Mouse (Mus musculus): Measurements from ENCODE around the gene Smoc1. TPM values are rescaled to one million over a fixed set of nuclear protein-coding genes. Genes with fewer than 3 reads are reported as not detected.
A peak's percentile ranks its signal among the peaks of the same experiment; 100 is the strongest.

Gene Smoc1
- total RNA-seq, 4 experiments from 2014 or later: 7.4 to 12.4 (median 10.1) TPM

- DNase-seq (ENCODE audit: low spot score in 2 of 2): no peak
Observed at GRCm38 (mm10) chr12:81024407-81024806, 2.2 kb upstream of the Smoc1 start.

GRCm38 (mm10) chr12:81024993-81025392 lies 1.6 kb upstream of the Smoc1 start:
- no peak for DNase-seq (ENCODE audit: low spot score in 2 of 2)

- no peak for DNase-seq (ENCODE audit: low spot score in 2 of 2)
Observed at GRCm38 (mm10) chr12:81026995-81027942, 661 bp downstream of the Smoc1 start.

GRCm38 (mm10) chr12:81028291-81028920 lies 1.8 kb downstream of the Smoc1 start:
- no peak for DNase-seq (ENCODE audit: low spot score in 2 of 2)

- DNase-seq (ENCODE audit: low spot score in 2 of 2): no peak
Observed at GRCm38 (mm10) chr12:81029731-81030130, 3.1 kb downstream of the Smoc1 start.

- DNase-seq (ENCODE audit: low spot score in 2 of 2): no peak
Observed at GRCm38 (mm10) chr12:81031579-81031978, 5.0 kb downstream of the Smoc1 start.

GRCm38 (mm10) chr12:81033389-81034041 lies 6.9 kb downstream of the Smoc1 start:
- DNase-seq (ENCODE audit: low spot score in 2 of 2): peak in 1 of 2 experiments; percentile 35

GRCm38 (mm10) chr12:81034042-81034417 lies 7.4 kb downstream of the Smoc1 start:
- no peak for DNase-seq (ENCODE audit: low spot score in 2 of 2)

- no peak for DNase-seq (ENCODE audit: low spot score in 2 of 2)
Observed at GRCm38 (mm10) chr12:81035850-81036249, 9.2 kb downstream of the Smoc1 start.

- DNase-seq (ENCODE audit: low spot score in 2 of 2): no peak
Observed at GRCm38 (mm10) chr12:81043616-81044015, 17.0 kb downstream of the Smoc1 start.

GRCm38 (mm10) chr12:81046926-81047325 lies 20.3 kb downstream of the Smoc1 start:
- no peak for DNase-seq (ENCODE audit: low spot score in 2 of 2)

GRCm38 (mm10) chr12:81049661-81050060 lies 23.1 kb downstream of the Smoc1 start:
- DNase-seq (ENCODE audit: low spot score in 2 of 2): no peak

- no peak for DNase-seq (ENCODE audit: low spot score in 2 of 2)
Observed at GRCm38 (mm10) chr12:81055000-81055705, 28.5 kb downstream of the Smoc1 start.

GRCm38 (mm10) chr12:81055811-81056210 lies 29.2 kb downstream of the Smoc1 start:
- no peak for DNase-seq (ENCODE audit: low spot score in 2 of 2)

- no peak for DNase-seq (ENCODE audit: low spot score in 2 of 2)
Observed at GRCm38 (mm10) chr12:81057619-81058018, 31.0 kb downstream of the Smoc1 start.

GRCm38 (mm10) chr12:81058561-81058960 lies 32.0 kb downstream of the Smoc1 start:
- DNase-seq (ENCODE audit: low spot score in 2 of 2): no peak

GRCm38 (mm10) chr12:81061831-81062361 lies 35.3 kb downstream of the Smoc1 start:
- DNase-seq (ENCODE audit: low spot score in 2 of 2): no peak

GRCm38 (mm10) chr12:81063336-81063955 lies 36.8 kb downstream of the Smoc1 start:
- DNase-seq (ENCODE audit: low spot score in 2 of 2): no peak

- DNase-seq (ENCODE audit: low spot score in 2 of 2): no peak
Observed at GRCm38 (mm10) chr12:81074139-81074538, 47.5 kb downstream of the Smoc1 start.

GRCm38 (mm10) chr12:81074941-81075340 lies 48.3 kb downstream of the Smoc1 start:
- no peak for DNase-seq (ENCODE audit: low spot score in 2 of 2)

Data from left cerebral cortex, adult 8-10 months (tissue).